Mouse (Mus musculus) limb, embryonic 11.5 days (tissue): Measurements from ENCODE around the gene Nxpe3. TPM values are rescaled to one million over a fixed set of nuclear protein-coding genes. Genes with fewer than 3 reads are reported as not detected.

Source experiments
- ATAC-seq: fragments of 200-750 bp; cut with Nextera tagmentation; 2 replicates; pipeline ENCODE4 v1.8.0; 2017; ENCODE audit warnings: low read depth; ENCODE audit not compliant: insufficient number of reproducible peaks, low FRiP score, low TSS enrichment
- DNase-seq: peaks from one replicate; pipeline ENCODE4 v3.0.0-alpha.2; 2015; ENCODE audit warnings: low spot score
- H3K27ac ChIP-seq: fragments of 300-500 bp; sonication (generic); replicated peaks from 2 replicates; pipeline ENCODE4 v1.5.1; 2014; ENCODE audit warnings: low read depth, mild to moderate bottlenecking, low read length
- H3K27me3 ChIP-seq: fragments of 300-500 bp; sonication (generic); 2 replicates; pipeline ENCODE4 v1.6.1; 2014; ENCODE audit warnings: mild to moderate bottlenecking, low read length, mixed read lengths; ENCODE audit not compliant: control insufficient read depth, insufficient read depth
- H3K36me3 ChIP-seq: fragments of 300-500 bp; sonication (generic); 2 replicates; pipeline ENCODE4 v1.6.1; 2014; ENCODE audit warnings: mild to moderate bottlenecking, low read length, moderate library complexity, mixed read lengths; ENCODE audit not compliant: control insufficient read depth, insufficient read depth
- H3K4me1 ChIP-seq: fragments of 300-500 bp; sonication (generic); 2 replicates; pipeline ENCODE4 v1.6.1; 2014; ENCODE audit warnings: low read length, mixed read lengths; ENCODE audit not compliant: control insufficient read depth, insufficient read depth
- H3K4me2 ChIP-seq: fragments of 300-500 bp; sonication (generic); 2 replicates; pipeline ENCODE4 v1.6.1; 2014; ENCODE audit warnings: low read depth, mild to moderate bottlenecking, moderate library complexity; ENCODE audit not compliant: severe bottlenecking
- H3K4me3 ChIP-seq: fragments of 300-500 bp; sonication (generic); 2 replicates; pipeline ENCODE4 v1.5.1; 2014; ENCODE audit warnings: low read depth, low read length
- H3K9ac ChIP-seq: fragments of 300-500 bp; sonication (generic); 2 replicates; pipeline ENCODE4 v1.6.1; 2014; ENCODE audit warnings: mild to moderate bottlenecking, low read length
- H3K9me3 ChIP-seq: fragments of 300-500 bp; sonication (generic); 2 replicates; pipeline ENCODE4 v1.6.1; 2016; ENCODE audit warnings: low read length; ENCODE audit not compliant: control insufficient read depth
- WGBS: fragments of 180-500 bp; shearing (Covaris S2); extraction: QIAGEN DNeasy Blood & Tissue Kit; methylation state at CpG from one replicate; pipeline ENCODE4 v1.1.7; 2014; 5-methylcytosine and 5-hydroxymethylcytosine counted together
- polyA plus RNA-seq: library from polyadenylated mRNA; unstranded; fragments of >200 nt; fragmentation: Nextera tagmentation; extraction: Ambion mirVana; gene quantifications from 2 replicates; pipeline ENCODE4 v1.2.1, GENCODE M21; 2014

Gene Nxpe3
- polyA plus RNA-seq, 1 experiment from 2014 or later, result 1.0 TPM

DNA sequence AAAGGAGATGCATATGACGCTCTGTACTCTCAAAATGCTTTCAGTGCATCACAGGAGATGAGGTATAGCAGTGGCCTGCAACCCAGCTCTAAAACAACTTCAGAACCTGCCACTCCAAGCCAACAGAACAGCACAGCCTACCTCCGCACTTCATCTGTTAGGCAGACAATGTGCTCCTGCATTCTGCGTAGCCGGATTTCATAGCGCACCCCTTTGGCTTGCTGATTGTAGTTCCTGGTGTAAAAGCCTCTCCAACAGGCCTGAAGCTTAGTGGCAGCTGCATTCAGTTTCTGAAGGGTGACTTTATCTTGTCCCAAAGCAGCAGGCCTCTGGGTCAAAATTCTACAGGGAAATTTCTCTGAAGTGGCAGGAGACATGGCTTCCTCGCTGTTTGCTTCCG is 19.6 kb upstream of the Nxpe3 start:
- ATAC-seq (no peak), DNase-seq (no peak)
- no peak overlapping the region for H3K4me3 ChIP-seq
- 93% methylated on average over 7 of the region's 7 CpGs for WGBS
- H3K36me3 ChIP-seq, result 0 out of 2 replicates have a peak, but pooled peaks cover 3% of the 10 kb centered on the region
- H3K4me1 ChIP-seq, result no peaks in the 10 kb centered on the region
- no peak overlapping the region for H3K27ac ChIP-seq
- H3K9me3 ChIP-seq, result no peaks in the 10 kb centered on the region
- H3K9ac ChIP-seq, result no peak overlapping the region
- no peak overlapping the region for H3K4me2 ChIP-seq
- H3K27me3 ChIP-seq, result no peaks in the 10 kb centered on the region

DNA sequence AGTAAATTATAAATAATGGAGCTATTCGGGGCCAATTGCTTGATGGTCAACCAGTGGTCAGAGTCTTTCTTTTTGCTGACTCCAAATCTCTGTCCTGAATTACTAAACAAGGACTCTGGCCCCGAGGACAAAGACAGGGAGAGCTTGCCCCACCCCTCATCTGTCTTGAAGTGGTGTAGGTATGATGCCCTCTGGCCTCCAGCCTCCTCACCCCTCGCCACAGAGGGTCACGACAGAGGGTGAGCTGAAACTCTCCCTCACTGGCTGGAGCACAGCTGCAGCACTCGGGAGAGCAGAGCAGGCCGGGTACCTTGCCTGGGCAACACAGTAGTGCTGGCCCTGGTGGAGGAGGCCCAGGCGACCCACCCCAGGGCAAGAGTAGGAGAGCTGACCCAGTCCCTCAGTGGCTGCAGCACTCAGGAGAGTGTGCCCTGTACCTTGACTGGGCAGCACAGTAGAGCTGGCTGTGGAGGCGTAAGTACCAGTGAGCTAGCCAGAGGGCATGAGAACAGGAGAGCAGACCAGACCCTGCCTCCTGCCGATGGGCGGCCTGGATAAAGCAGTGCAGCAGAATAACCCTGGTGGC is 15.2 kb upstream of the Nxpe3 start:
- H3K9me3 ChIP-seq, result no peaks in the 10 kb centered on the region
- no peaks in the 10 kb centered on the region for H3K4me1 ChIP-seq
- WGBS, result 90% methylated on average over 10 of the region's 10 CpGs
- H3K36me3 ChIP-seq, result peaks cover 3% of the 10 kb centered on the region; the same call in 1 of the 2 replicates
- H3K4me3 ChIP-seq, result no peak overlapping the region
- DNase-seq (no peak), ATAC-seq (no peak; the same call in 1 of the 2 replicates)
- no peak overlapping the region for H3K9ac ChIP-seq
- no peaks in the 10 kb centered on the region for H3K27me3 ChIP-seq
- H3K27ac ChIP-seq, result no peak overlapping the region
- H3K4me2 ChIP-seq, result no peak overlapping the region

- no peaks in the 10 kb centered on the region for H3K9me3 ChIP-seq
- H3K4me1 ChIP-seq, result no peaks in the 10 kb centered on the region
- H3K27me3 ChIP-seq, result no peaks in the 10 kb centered on the region
- H3K4me2 ChIP-seq, result no peak overlapping the region
- ATAC-seq (no peak), DNase-seq (no peak)
- peaks cover 5% of the 10 kb centered on the region; the same call in 1 of the 2 replicates for H3K36me3 ChIP-seq
- no peak overlapping the region for H3K4me3 ChIP-seq
- H3K27ac ChIP-seq, result no peak overlapping the region
- WGBS, result 88% methylated on average over 5 of the region's 5 CpGs
- no peak overlapping the region for H3K9ac ChIP-seq
Measured at GRCm38 (mm10) chr16:55906928-55907679, 12.0 kb upstream of the Nxpe3 start.

DNA sequence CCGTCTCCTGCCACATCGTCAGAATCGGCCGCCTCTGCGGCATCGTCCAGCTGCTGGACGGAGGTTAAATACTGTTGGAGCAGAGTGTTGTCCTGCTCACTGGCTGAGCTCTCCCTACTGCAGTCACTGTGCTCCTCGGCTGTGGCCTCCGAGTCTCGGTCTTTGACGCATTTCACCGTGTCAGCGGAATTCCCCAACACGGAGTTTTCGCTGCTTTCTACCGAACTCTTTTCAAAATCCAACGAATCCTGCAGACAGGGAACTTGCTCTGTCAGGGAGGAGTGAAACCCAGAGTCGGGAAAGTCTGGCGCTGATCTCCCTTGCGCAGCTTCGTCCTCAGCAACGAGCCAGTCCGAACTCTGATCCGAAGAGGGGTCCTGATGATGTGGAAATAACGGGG is 10.3 kb upstream of the Nxpe3 start:
- no peak for ATAC-seq
- Histone ChIP-seq H3K4me3 (no peak overlapping the region), H3K9me3 (no peaks in the 10 kb centered on the region), H3K27ac (no peak overlapping the region), H3K36me3 (peaks cover 2% of the 10 kb centered on the region; the same call in 1 of the 2 replicates), H3K4me2 (no peak overlapping the region), H3K27me3 (no peaks in the 10 kb centered on the region), H3K4me1 (no peaks in the 10 kb centered on the region), H3K9ac (no peak overlapping the region)
- DNase-seq, result no peak
- 93% methylated on average over 25 of the region's 25 CpGs for WGBS

DNA sequence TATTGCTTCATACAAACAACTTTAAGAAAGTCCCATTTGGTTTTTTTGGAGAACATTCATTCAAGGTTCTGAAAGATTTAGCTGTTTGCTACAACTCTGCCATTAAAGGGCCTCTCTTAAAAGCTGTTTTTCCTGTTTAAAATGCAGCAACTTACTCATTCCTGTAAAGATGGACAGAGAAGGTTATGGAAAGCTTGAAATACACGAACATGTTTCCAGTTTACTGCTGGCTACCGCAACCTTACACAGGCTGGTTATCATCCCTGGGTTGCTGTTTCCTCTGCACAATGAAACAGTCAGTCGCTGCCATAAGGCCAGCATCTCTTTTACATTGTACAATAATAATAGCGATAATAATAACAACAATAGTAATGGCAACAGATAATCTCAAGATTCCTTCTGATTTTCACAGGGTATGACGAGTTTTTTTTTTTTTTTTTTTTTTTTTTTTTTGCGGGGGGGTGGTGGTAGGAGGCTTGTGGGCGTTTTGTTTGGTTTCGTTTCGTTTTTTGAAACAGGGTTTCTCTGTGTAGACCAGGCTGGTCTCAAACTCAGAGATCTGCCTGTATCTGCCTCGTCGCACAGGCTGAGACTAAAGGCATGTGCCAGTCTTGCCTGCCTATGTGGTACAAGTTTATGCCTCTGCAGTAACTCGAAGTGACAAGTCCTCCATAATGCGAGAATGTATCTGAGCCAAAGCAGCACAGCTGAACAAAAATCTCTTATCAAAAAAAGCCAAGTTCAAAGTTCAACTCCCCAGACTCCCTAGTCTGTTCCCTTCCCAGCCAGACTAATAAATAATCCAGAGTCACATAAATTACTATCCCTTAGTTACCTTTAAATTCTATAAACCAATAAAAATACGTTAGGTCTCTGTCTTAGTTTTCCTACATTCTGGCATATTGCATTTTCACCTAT is 7.0 kb upstream of the Nxpe3 start:
- Histone ChIP-seq H3K9ac (no peak overlapping the region), H3K9me3 (no peaks in the 10 kb centered on the region), H3K36me3 (peaks cover 2% of the 10 kb centered on the region; the same call in 1 of the 2 replicates), H3K27me3 (no peaks in the 10 kb centered on the region), H3K4me3 (no peak overlapping the region), H3K27ac (no peak overlapping the region), H3K4me1 (no peaks in the 10 kb centered on the region), H3K4me2 (no peak overlapping the region)
- DNase-seq (no peak), ATAC-seq (no peak)
- WGBS, result 90% methylated on average over 14 of the region's 14 CpGs

DNA sequence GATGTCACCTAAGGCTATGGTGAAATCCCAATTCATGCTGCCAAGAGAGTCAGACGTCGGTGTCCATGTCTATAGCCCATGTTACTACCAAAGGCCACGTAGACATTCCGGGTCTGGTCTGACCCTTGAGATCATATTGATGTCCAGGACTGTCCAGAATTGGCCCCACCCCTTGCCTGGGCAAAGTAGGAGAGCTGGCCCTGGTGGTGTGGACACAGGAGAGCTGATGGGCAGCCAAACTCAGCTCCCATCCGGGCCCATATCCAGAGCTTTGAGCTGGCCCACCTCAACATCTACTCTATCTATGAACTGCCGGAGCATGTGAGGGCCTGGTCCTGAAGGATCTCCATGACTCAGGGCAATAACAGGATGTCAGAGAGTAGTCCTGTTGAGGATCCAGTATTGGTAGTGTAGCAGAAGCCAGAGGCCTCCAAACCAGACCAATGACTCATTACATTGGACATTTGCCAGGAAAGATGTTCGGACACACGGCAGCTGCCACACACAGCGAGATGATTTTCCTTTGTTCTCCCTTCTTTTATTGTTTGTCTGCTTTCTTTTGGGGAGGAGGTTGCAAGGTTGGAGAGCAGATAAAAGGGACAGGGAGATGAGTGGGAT is 3.4 kb upstream of the Nxpe3 start:
- ATAC-seq, result no peak
- no peaks in the 10 kb centered on the region for H3K36me3 ChIP-seq
- no peaks in the 10 kb centered on the region for H3K27me3 ChIP-seq
- no peak overlapping the region for H3K4me2 ChIP-seq
- H3K4me3 ChIP-seq, result no peak overlapping the region
- no peaks in the 10 kb centered on the region for H3K4me1 ChIP-seq
- H3K27ac ChIP-seq, result no peak overlapping the region
- H3K9ac ChIP-seq, result no peak overlapping the region
- no peaks in the 10 kb centered on the region for H3K9me3 ChIP-seq
- 90% methylated on average over 9 of the region's 9 CpGs for WGBS
- DNase-seq, result no peak

DNA sequence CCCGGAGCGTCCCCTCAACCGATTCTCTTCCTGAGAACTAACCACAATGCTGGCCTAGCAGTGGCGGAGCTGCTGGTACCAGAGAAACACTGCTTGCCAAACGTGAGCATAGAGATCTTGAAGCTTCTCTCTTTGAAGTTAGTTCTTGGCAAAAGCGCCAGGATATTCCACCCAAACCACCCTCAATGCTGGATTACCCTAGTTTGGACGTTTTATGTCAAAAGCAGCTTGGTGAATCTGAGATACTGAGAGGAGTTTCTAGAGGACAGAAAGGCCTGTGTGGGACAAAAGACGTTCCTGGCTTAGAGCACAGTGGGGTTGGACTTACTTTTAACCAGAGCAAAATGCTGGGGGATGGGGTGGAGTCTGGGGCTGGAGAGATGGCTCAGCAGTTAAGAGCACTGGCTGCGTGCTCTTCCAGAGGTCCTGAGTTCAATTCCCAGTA is 588 bp upstream of the Nxpe3 start:
- Histone ChIP-seq H3K4me3 (peak overlapping the region; percentile 65), H3K4me1 (no peaks in the 10 kb centered on the region), H3K4me2 (peak overlapping the region; percentile 60), H3K27ac (no peak overlapping the region), H3K36me3 (no peaks in the 10 kb centered on the region), H3K9me3 (no peaks in the 10 kb centered on the region), H3K27me3 (no peaks in the 10 kb centered on the region), H3K9ac (peak overlapping the region; percentile 69)
- 7% methylated on average over 9 of the region's 9 CpGs for WGBS
- DNase-seq, result no peak
- peak; percentile 42 for ATAC-seq

- H3K4me2 ChIP-seq, result peak overlapping the region; percentile 60
- H3K27me3 ChIP-seq, result no peaks in the 10 kb centered on the region
- no peaks in the 10 kb centered on the region for H3K36me3 ChIP-seq
- ATAC-seq, result peak; percentile 18; the same call in 1 of the 2 replicates
- H3K27ac ChIP-seq, result no peak overlapping the region
- H3K9me3 ChIP-seq, result no peaks in the 10 kb centered on the region
- H3K4me1 ChIP-seq, result no peaks in the 10 kb centered on the region
- H3K4me3 ChIP-seq, result peak overlapping the region; percentile 65
- H3K9ac ChIP-seq, result peak overlapping the region; percentile 69
- no peak for DNase-seq
- 6% methylated on average over 4 of the region's 4 CpGs for WGBS
Measured at GRCm38 (mm10) chr16:55894536-55894892, 571 bp downstream of the Nxpe3 start.
